In the genomic region with DNA sequence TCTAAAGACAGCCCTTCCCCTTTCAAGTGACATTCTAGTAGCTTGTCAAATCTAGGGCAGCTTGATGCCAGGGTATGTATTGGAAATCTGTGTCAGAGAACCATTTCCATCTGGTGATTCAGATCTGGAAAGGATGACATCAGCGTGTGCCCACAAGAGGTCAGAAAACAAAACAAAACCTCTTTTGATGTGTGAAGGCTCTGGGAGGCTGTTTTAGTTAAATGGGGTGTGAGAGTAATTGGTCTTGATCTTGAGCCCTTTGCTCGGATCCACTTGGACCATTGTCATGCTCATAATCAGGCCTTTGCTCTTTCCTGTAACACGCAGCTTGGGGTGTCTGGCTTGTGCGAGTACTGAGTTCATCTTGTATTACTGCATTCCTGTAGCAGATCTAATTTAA, we compare ENCODE assay signal across 8 mouse cellular contexts. TPM values are rescaled to one million over a fixed set of nuclear protein-coding genes. Genes with fewer than 3 reads are reported as not detected.
DNase-seq lines count a peak whose midpoint lies in the region; ATAC-seq lines count a peak whose summit lies in the region.

No protein-coding gene starts in this region.

- H3K9me3 ChIP-seq in liver, embryonic 11.5 days (ENCODE audit: control insufficient read depth, low read length): no peaks in the 10 kb centered on the region

- H3K27ac ChIP-seq in liver, embryonic 11.5 days (ENCODE audit: low read depth, low read length): peak overlapping the region; percentile 10; the same call in 1 of the 2 replicates

- H3K36me3 ChIP-seq in liver, embryonic 11.5 days (ENCODE audit: control insufficient read depth, insufficient read depth, low read length): 0 out of 2 replicates have a peak, but pooled peaks cover 4% of the 10 kb centered on the region

- H3K9ac ChIP-seq in liver, embryonic 11.5 days (ENCODE audit: low read depth, low read length): no peak overlapping the region

- no peaks in the 10 kb centered on the region for H3K27me3 ChIP-seq in liver, embryonic 11.5 days (replicated peaks; ENCODE audit: control insufficient read depth, insufficient read depth, low read length)

- WGBS in liver, embryonic 11.5 days: 67% methylated on average over 4 of the region's 4 CpGs

- H3K4me3 ChIP-seq in liver, embryonic 11.5 days (ENCODE audit: low read depth, low read length): no peak overlapping the region

- peaks cover 56% of the 10 kb centered on the region for H3K4me1 ChIP-seq in liver, embryonic 11.5 days (replicated peaks; ENCODE audit: control insufficient read depth, insufficient read depth, low read length)

- DNase-seq in cerebellum, adult 11 months: no peak
- DNase-seq in liver, embryonic 11.5 days (ENCODE audit: low spot score): no peak
- DNase-seq in liver: no peak
- peak; percentile 47 for DNase-seq in cerebellum, adult 9-11 months
- peak; percentile 62 for DNase-seq in retina, embryonic 14.5 days (ENCODE audit: low spot score)
- no peak for DNase-seq in kidney, postnatal 25 days
- no peak for DNase-seq in ovary, postnatal 14 days (ENCODE audit: low spot score)

- ATAC-seq in cerebellum, adult (ENCODE audit: insufficient number of reproducible peaks, low FRiP score, low TSS enrichment): peak; percentile 31; the same call in 1 of the 2 replicates
- ATAC-seq in liver, embryonic 11.5 days (replicated peaks; ENCODE audit: low FRiP score): no peak

- no peak overlapping the region for H3K4me2 ChIP-seq in liver, embryonic 11.5 days

RNA-seq across cellular contexts. Expression of a gene that starts 7.1 kb away (rescaled TPM):
- polyA plus RNA-seq in liver, embryonic 11.5 days (2014; fragmentation: Nextera tagmentation; extraction: Ambion mirVana): 58.5 and 64.6 TPM in 2 replicates

RNA-seq across cellular contexts. Expression of a gene that starts 8.2 kb away (rescaled TPM):
- 0.34 and 0.75 TPM in 2 replicates for polyA plus RNA-seq in liver, embryonic 11.5 days (2014; fragmentation: Nextera tagmentation; extraction: Ambion mirVana)

RNA-seq across cellular contexts. Expression of a gene that starts 27.6 kb away (rescaled TPM):
- polyA plus RNA-seq in liver, embryonic 11.5 days (2014; fragmentation: Nextera tagmentation; extraction: Ambion mirVana): 0.84 and 3.6 TPM in 2 replicates

Comparison
In these comparisons a context has a peak if more than half of its experiments do, and no peak if none do; other contexts are left out.
1. DNase-seq: peak in cerebellum, adult 9-11 months (single experiment) and retina, embryonic 14.5 days (single experiment); none in cerebellum, adult 11 months (single experiment), liver, embryonic 11.5 days (single experiment), liver (single experiment), kidney, postnatal 25 days (0 of 2) and ovary, postnatal 14 days (single experiment).